Mouse (Mus musculus) v-Abl transformed pro-B cells (cell line): ENCODE data around the gene Olfr993.

Experiments
- in situ Hi-C, 2 experiments: fragments of 400-800 bp; cut with MboI; formaldehyde crosslinking; loops; one replicate each; pipeline ENCODE4 v1.15.1; 2025; ENCODE audit not compliant: unreplicated experiment in 2 of 2

The Olfr993 gene

GRCm38 (mm10) chr2:85414777-85415176 lies at the start of gene Olfr993:
Gene Olfr993 (minus strand): TSS chr2:85414877.
- in situ Hi-C loops: no loop called here

GRCm38 (mm10) chr2:85443539-85443938 lies 28.9 kb upstream of the Olfr993 start, which contains the start of gene Olfr995:
Gene Olfr995 (minus strand): TSS chr2:85443639.
- in situ Hi-C loops: no loop called here

GRCm38 (mm10) chr2:85442546-85442945 lies 27.9 kb upstream of the Olfr993 start:
- in situ Hi-C loops: no loop called here

- in situ Hi-C loops: no loop called here
Observed at GRCm38 (mm10) chr2:85436351-85436750, 21.7 kb upstream of the Olfr993 start, which contains the start of gene Olfr994. Gene Olfr994 (minus strand): TSS chr2:85436451.

GRCm38 (mm10) chr2:85425893-85426292 lies 11.2 kb upstream of the Olfr993 start:
- in situ Hi-C loops: no loop called here

- in situ Hi-C loops: no loop called here
Observed at GRCm38 (mm10) chr2:85409369-85409768, 5.3 kb downstream of the Olfr993 start, which contains the start of gene Olfr992. Gene Olfr992 (minus strand): TSS chr2:85409469.
